Mouse (Mus musculus): ENCODE results near the gene Galnt2. TPM values are rescaled to one million over a fixed set of nuclear protein-coding genes. Genes with fewer than 3 reads are reported as not detected.

The Galnt2 gene
- polyA plus RNA-seq, 1 experiment, result 22.2 TPM

- Histone ChIP-seq H3K27me3 (ENCODE audit: control insufficient read depth, insufficient read depth, low read length) (no peaks in the 10 kb centered on the region), H3K4me3 (ENCODE audit: control insufficient read depth, insufficient read depth, low read length) (no peak overlapping the region), H3K27ac (ENCODE audit: control insufficient read depth, insufficient read depth, low read length) (no peak overlapping the region), H3K36me3 (ENCODE audit: control insufficient read depth, insufficient read depth, low read length) (peaks cover 5% of the 10 kb centered on the region; the same call in 1 of the 2 replicates), H3K4me1 (replicated peaks; ENCODE audit: control insufficient read depth, insufficient read depth, low read length) (peaks cover 61% of the 10 kb centered on the region)
- DNase-seq, result no peak
- TF ChIP-seq POLR2A (IDR thresholded peaks at IDR 0.05; ENCODE audit: control insufficient read depth, extremely low read depth, insufficient read depth, low read length, poor library complexity) (no peak), CTCF (IDR thresholded peaks at IDR 0.05; ENCODE audit: borderline replicate concordance, control insufficient read depth, extremely low read depth, insufficient read depth, low read length, poor library complexity) (no peak)
- 96% methylated on average over 13 of the region's 13 CpGs for WGBS
Observed at GRCm38 (mm10) chr8:124310509-124310908, 79.3 kb downstream of the Galnt2 start.

- TF ChIP-seq POLR2A (IDR thresholded peaks at IDR 0.05; ENCODE audit: control insufficient read depth, extremely low read depth, insufficient read depth, low read length, poor library complexity) (no peak), CTCF (IDR thresholded peaks at IDR 0.05; ENCODE audit: borderline replicate concordance, control insufficient read depth, extremely low read depth, insufficient read depth, low read length, poor library complexity) (no peak)
- peaks cover 61% of the 10 kb centered on the region for H3K4me1 ChIP-seq (replicated peaks; ENCODE audit: control insufficient read depth, insufficient read depth, low read length)
- H3K36me3 ChIP-seq (ENCODE audit: control insufficient read depth, insufficient read depth, low read length), result no peaks in the 10 kb centered on the region
- WGBS, result 97% methylated on average over 6 of the region's 6 CpGs
- no peak overlapping the region for H3K4me3 ChIP-seq (ENCODE audit: control insufficient read depth, insufficient read depth, low read length)
- H3K27ac ChIP-seq (ENCODE audit: control insufficient read depth, insufficient read depth, low read length), result no peak overlapping the region
- H3K27me3 ChIP-seq (ENCODE audit: control insufficient read depth, insufficient read depth, low read length), result no peaks in the 10 kb centered on the region
- no peak for DNase-seq
Observed at GRCm38 (mm10) chr8:124311111-124311510, 79.9 kb downstream of the Galnt2 start.

DNA sequence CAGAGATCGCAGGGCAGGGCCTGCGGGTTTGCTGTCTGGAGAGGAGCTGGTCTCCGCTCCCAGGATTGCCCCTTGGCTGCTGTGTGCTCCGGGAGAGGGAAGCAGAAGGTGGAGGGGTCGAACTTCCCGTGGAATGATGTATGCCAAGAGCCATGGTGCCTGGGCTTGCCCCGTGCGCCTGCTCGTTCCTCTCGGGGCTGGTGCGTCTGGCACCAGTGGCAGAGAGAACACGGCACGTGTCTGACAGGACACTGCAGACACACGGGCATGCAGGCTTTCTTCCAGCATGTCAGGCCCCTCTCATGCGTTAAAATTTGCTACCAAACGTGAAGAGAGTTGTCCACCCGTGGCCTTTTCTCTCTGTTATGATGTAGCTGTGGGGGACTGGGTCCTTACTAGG is 80.5 kb downstream of the Galnt2 start:
- no peak for TF ChIP-seq CTCF (IDR thresholded peaks at IDR 0.05; ENCODE audit: borderline replicate concordance, control insufficient read depth, extremely low read depth, insufficient read depth, low read length, poor library complexity)
- TF ChIP-seq POLR2A (IDR thresholded peaks at IDR 0.05; ENCODE audit: control insufficient read depth, extremely low read depth, insufficient read depth, low read length, poor library complexity), result no peak
- WGBS, result 94% methylated on average over 17 of the region's 17 CpGs
- Histone ChIP-seq H3K4me1 (replicated peaks; ENCODE audit: control insufficient read depth, insufficient read depth, low read length) (peaks cover 61% of the 10 kb centered on the region), H3K27me3 (ENCODE audit: control insufficient read depth, insufficient read depth, low read length) (no peaks in the 10 kb centered on the region), H3K36me3 (ENCODE audit: control insufficient read depth, insufficient read depth, low read length) (no peaks in the 10 kb centered on the region), H3K27ac (ENCODE audit: control insufficient read depth, insufficient read depth, low read length) (no peak overlapping the region), H3K4me3 (ENCODE audit: control insufficient read depth, insufficient read depth, low read length) (no peak overlapping the region)
- no peak for DNase-seq

GRCm38 (mm10) chr8:124312228-124312627 is 81.0 kb downstream of the Galnt2 start:
- no peak for DNase-seq
- Histone ChIP-seq H3K36me3 (ENCODE audit: control insufficient read depth, insufficient read depth, low read length) (no peaks in the 10 kb centered on the region), H3K4me3 (ENCODE audit: control insufficient read depth, insufficient read depth, low read length) (no peak overlapping the region), H3K27me3 (ENCODE audit: control insufficient read depth, insufficient read depth, low read length) (no peaks in the 10 kb centered on the region), H3K27ac (ENCODE audit: control insufficient read depth, insufficient read depth, low read length) (no peak overlapping the region), H3K4me1 (replicated peaks; ENCODE audit: control insufficient read depth, insufficient read depth, low read length) (peaks cover 61% of the 10 kb centered on the region)
- WGBS, result 83% methylated on average over 10 of the region's 10 CpGs
- TF ChIP-seq CTCF (IDR thresholded peaks at IDR 0.05; ENCODE audit: borderline replicate concordance, control insufficient read depth, extremely low read depth, insufficient read depth, low read length, poor library complexity) (no peak), POLR2A (IDR thresholded peaks at IDR 0.05; ENCODE audit: control insufficient read depth, extremely low read depth, insufficient read depth, low read length, poor library complexity) (no peak)

- Histone ChIP-seq H3K4me3 (ENCODE audit: control insufficient read depth, insufficient read depth, low read length) (no peak overlapping the region), H3K27me3 (ENCODE audit: control insufficient read depth, insufficient read depth, low read length) (no peaks in the 10 kb centered on the region), H3K36me3 (ENCODE audit: control insufficient read depth, insufficient read depth, low read length) (no peaks in the 10 kb centered on the region), H3K27ac (ENCODE audit: control insufficient read depth, insufficient read depth, low read length) (peak overlapping the region; percentile 86), H3K4me1 (replicated peaks; ENCODE audit: control insufficient read depth, insufficient read depth, low read length) (peaks cover 69% of the 10 kb centered on the region)
- DNase-seq, result no peak
- WGBS, result 74% methylated on average over 10 of the region's 10 CpGs
- TF ChIP-seq POLR2A (IDR thresholded peaks at IDR 0.05; ENCODE audit: control insufficient read depth, extremely low read depth, insufficient read depth, low read length, poor library complexity) (no peak), CTCF (IDR thresholded peaks at IDR 0.05; ENCODE audit: borderline replicate concordance, control insufficient read depth, extremely low read depth, insufficient read depth, low read length, poor library complexity) (no peak)
Observed at GRCm38 (mm10) chr8:124314803-124315202, 83.6 kb downstream of the Galnt2 start.

DNA sequence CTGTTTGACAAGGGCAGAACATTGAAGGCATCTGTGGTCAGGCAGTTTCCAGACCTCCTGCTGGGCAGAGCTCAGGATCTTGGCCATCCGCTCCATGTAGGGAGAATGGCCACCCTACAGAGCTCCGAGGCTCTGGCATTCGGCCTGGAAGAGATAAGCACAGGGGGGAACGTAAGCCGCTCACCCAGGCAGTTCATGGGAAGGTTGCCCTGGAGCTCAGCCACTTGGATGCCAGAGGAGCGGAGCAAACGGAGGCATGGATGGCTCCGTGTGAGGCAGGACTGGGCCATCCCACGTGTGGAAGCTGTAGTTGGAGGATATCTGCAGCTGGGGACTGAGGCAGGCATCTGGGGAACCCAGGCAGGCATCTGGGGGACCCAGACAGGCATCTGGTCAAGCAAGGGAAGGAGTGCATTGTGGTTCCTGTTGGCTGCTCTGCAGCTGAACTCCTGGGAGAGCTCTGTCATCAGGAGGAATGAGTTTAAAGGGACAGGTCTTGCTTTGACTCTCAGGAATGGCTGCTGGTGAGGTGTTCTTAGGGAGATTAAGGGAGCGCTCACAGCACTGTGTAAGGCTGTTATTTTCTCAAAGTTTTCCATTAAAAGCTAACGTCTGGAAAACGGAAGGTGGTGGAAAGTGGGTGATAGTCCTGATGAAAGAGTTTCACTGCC is 85.4 kb downstream of the Galnt2 start:
- Histone ChIP-seq H3K4me1 (replicated peaks; ENCODE audit: control insufficient read depth, insufficient read depth, low read length) (peaks cover 84% of the 10 kb centered on the region), H3K27ac (ENCODE audit: control insufficient read depth, insufficient read depth, low read length) (peak overlapping the region; percentile 83), H3K4me3 (ENCODE audit: control insufficient read depth, insufficient read depth, low read length) (no peak overlapping the region), H3K36me3 (ENCODE audit: control insufficient read depth, insufficient read depth, low read length) (no peaks in the 10 kb centered on the region), H3K27me3 (ENCODE audit: control insufficient read depth, insufficient read depth, low read length) (no peaks in the 10 kb centered on the region)
- WGBS, result 66% methylated on average over 12 of the region's 12 CpGs
- TF ChIP-seq POLR2A (IDR thresholded peaks at IDR 0.05; ENCODE audit: control insufficient read depth, extremely low read depth, insufficient read depth, low read length, poor library complexity) (0 out of 2 replicates have a peak, but pooled peaks have one; percentile 19), CTCF (IDR thresholded peaks at IDR 0.05; ENCODE audit: borderline replicate concordance, control insufficient read depth, extremely low read depth, insufficient read depth, low read length, poor library complexity) (no peak)
- no peak for DNase-seq
